Mouse (Mus musculus): ENCODE results near the gene Clec3a.
A peak's percentile ranks its signal among the peaks of the same experiment; 100 is the strongest.

Clec3a gene

GRCm38 (mm10) chr8:114417786-114418185 is at the start of gene Clec3a:
Gene Clec3a (plus strand): TSS chr8:114418086.
- no peak for DNase-seq

GRCm38 (mm10) chr8:114369038-114369976 is 48.6 kb upstream of the Clec3a start:
- DNase-seq, result peak; percentile 89 to 94

GRCm38 (mm10) chr8:114374390-114374789 is 43.5 kb upstream of the Clec3a start:
- no peak for DNase-seq

GRCm38 (mm10) chr8:114384189-114384588 is 33.7 kb upstream of the Clec3a start:
- no peak for DNase-seq

GRCm38 (mm10) chr8:114387494-114387893 is 30.4 kb upstream of the Clec3a start:
- DNase-seq, result no peak

- DNase-seq, result no peak
These were observed 27.2 kb upstream of the Clec3a start for GRCm38 (mm10) chr8:114390465-114391254.

- DNase-seq, result no peak
These were observed 19.6 kb upstream of the Clec3a start for GRCm38 (mm10) chr8:114398326-114398725.

- DNase-seq, result no peak
These were observed 18.6 kb upstream of the Clec3a start for GRCm38 (mm10) chr8:114399273-114399672.

GRCm38 (mm10) chr8:114401679-114402078 is 16.2 kb upstream of the Clec3a start:
- DNase-seq, result no peak

- DNase-seq, result no peak
These were observed 6.5 kb upstream of the Clec3a start for GRCm38 (mm10) chr8:114411421-114411820.

GRCm38 (mm10) chr8:114418486-114418885 is 600 bp downstream of the Clec3a start:
- DNase-seq, result no peak

- no peak for DNase-seq
These were observed 1.0 kb downstream of the Clec3a start for GRCm38 (mm10) chr8:114418904-114419303.

- DNase-seq, result no peak
These were observed 3.7 kb downstream of the Clec3a start for GRCm38 (mm10) chr8:114421544-114421943.

GRCm38 (mm10) chr8:114438236-114438635 is 20.4 kb downstream of the Clec3a start:
- peak; percentile 61 to 67 for DNase-seq

- DNase-seq, result peak; percentile 100
These were observed 21.7 kb downstream of the Clec3a start, which contains the start of gene Wwox for GRCm38 (mm10) chr8:114439334-114440204. Gene Wwox (plus strand): TSS chr8:114439655.

- no peak for DNase-seq
These were observed 22.3 kb downstream of the Clec3a start for GRCm38 (mm10) chr8:114440205-114440589.

GRCm38 (mm10) chr8:114441616-114442015 is 23.7 kb downstream of the Clec3a start:
- DNase-seq, result peak; percentile 19 to 44

- no peak for DNase-seq
These were observed 29.0 kb downstream of the Clec3a start for GRCm38 (mm10) chr8:114446884-114447283.

- DNase-seq, result no peak
These were observed 34.4 kb downstream of the Clec3a start for GRCm38 (mm10) chr8:114452278-114452677.

- DNase-seq, result peak; percentile 75 to 81
These were observed 34.9 kb downstream of the Clec3a start for GRCm38 (mm10) chr8:114452781-114453221.

- no peak for DNase-seq
These were observed 37.4 kb downstream of the Clec3a start for GRCm38 (mm10) chr8:114455302-114455701.

- no peak for DNase-seq
These were observed 38.1 kb downstream of the Clec3a start for GRCm38 (mm10) chr8:114455953-114456352.
